Comparison of ENCODE assay signal across 12 mouse cellular contexts in the genomic region with DNA sequence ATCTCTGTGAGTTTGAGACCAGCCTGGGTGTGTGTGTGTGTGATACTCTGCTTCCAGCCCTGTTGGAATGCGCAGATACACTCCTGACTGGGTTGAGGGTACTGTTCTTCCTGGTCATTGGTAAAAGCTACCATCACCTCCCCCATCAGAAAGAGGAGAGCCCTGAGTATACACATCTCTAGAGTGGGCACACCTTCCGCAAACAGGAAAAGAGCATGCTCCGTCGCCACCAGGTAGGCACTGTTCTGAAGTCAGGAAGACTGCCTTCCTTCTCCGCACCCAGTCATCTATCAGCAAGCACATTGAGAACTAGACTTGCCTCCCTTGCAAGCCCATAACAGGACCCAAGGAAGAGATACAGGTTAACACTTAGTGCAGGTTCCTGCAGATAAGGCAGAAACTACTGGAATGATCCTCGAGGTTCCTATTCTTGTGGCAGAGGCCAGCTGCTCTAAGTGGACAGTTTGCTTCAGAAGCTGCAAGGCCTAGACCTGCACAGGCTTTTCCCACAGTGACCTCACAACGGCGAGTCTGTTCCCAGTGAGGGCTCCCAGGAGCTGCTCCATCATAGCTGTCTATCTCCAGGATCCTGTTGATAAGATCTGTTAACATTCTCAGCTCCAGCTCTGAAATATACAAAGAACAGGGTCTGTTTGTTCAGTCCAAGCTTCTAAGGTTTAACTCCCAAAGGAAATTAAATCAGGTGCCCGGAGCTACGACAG. TPM values are rescaled to one million over a fixed set of nuclear protein-coding genes. Genes with fewer than 3 reads are reported as not detected.
A peak's percentile ranks its signal among the peaks of the same experiment; 100 is the strongest.
DNase-seq lines count a peak whose midpoint lies in the region; ATAC-seq lines count a peak whose summit lies in the region.
"Had no signal": no experiment of that assay in that cellular context is flagged by ENCODE, and none has a peak within 500 bp of the region (broad histone marks: within the 10 kb centered on the region; RNA-seq: fewer than 3 reads in every experiment).

No protein-coding gene starts in this region.

- DNase-seq in heart, adult 8-10 months (ENCODE audit: low spot score), result no peak
- peak; percentile 24 for DNase-seq in NIH3T3 (ENCODE audit: low read depth)
- DNase-seq in hindbrain, embryonic 11.5 days (ENCODE audit: low spot score), result no peak
- DNase-seq in midbrain, embryonic 10.5 days (ENCODE audit: low spot score), result no peak
- no peak for DNase-seq in layer of hippocampus, adult 11-12 months (ENCODE audit: low spot score)
- no peak for DNase-seq in spleen, adult 12 weeks (ENCODE audit: low spot score)
- no peak for DNase-seq in kidney, postnatal 14 days
- DNase-seq: adrenal gland, postnatal 14 days; cerebellum, adult 11 months had no signal

- H3K27me3 ChIP-seq in heart, embryonic 12.5 days (replicated peaks), result no peaks in the 10 kb centered on the region
- no peaks in the 10 kb centered on the region for H3K27me3 ChIP-seq in hindbrain, embryonic 11.5 days (ENCODE audit: control insufficient read depth, insufficient read depth, low read length)
- no peaks in the 10 kb centered on the region for H3K27me3 ChIP-seq in midbrain, embryonic 10.5 days (ENCODE audit: low read depth, poor library complexity, severe bottlenecking)
- H3K27me3 ChIP-seq: liver, embryonic 12.5 days; Patski had no signal

- 0 out of 2 replicates have a peak overlapping the region, but pooled peaks have one; percentile 7 for H3K9ac ChIP-seq in heart, embryonic 12.5 days
- H3K9ac ChIP-seq in hindbrain, embryonic 11.5 days (ENCODE audit: low read depth, low read length), result no peak overlapping the region; the same call in 1 of the 2 replicates
- H3K9ac ChIP-seq: liver, embryonic 12.5 days had no signal

- no peak overlapping the region for H3K27ac ChIP-seq in heart, embryonic 12.5 days (ENCODE audit: poor library complexity, severe bottlenecking)
- H3K27ac ChIP-seq in hindbrain, embryonic 11.5 days (ENCODE audit: low read depth, low read length), result peak overlapping the region; percentile 51; the same call in 1 of the 2 replicates
- peak overlapping the region; percentile 71 for H3K27ac ChIP-seq in midbrain, embryonic 10.5 days (replicated peaks)
- H3K27ac ChIP-seq: liver, embryonic 12.5 days had no signal

- no peak overlapping the region for H3K4me2 ChIP-seq in heart, embryonic 12.5 days
- H3K4me2 ChIP-seq in hindbrain, embryonic 11.5 days (replicated peaks; ENCODE audit: low read depth, low read length), result no peak overlapping the region
- H3K4me2 ChIP-seq: liver, embryonic 12.5 days had no signal

- WGBS in heart, embryonic 12.5 days, result 66% methylated on average over 10 of the region's 10 CpGs
- 75% methylated on average over 10 of the region's 10 CpGs for WGBS in hindbrain, embryonic 11.5 days
- 79% methylated on average over 10 of the region's 10 CpGs for WGBS in midbrain, embryonic 10.5 days

- ATAC-seq in heart, embryonic 12.5 days (ENCODE audit: insufficient number of reproducible peaks, low FRiP score), result no peak
- ATAC-seq in hindbrain, embryonic 11.5 days (ENCODE audit: low FRiP score), result no peak
- ATAC-seq: liver, embryonic 12.5 days; Patski had no signal

- peaks cover 88% of the 10 kb centered on the region for H3K4me1 ChIP-seq in heart, embryonic 12.5 days (replicated peaks)
- H3K4me1 ChIP-seq in hindbrain, embryonic 11.5 days (replicated peaks; ENCODE audit: control insufficient read depth, insufficient read depth, low read length), result peaks cover 4% of the 10 kb centered on the region; the same call in 1 of the 2 replicates
- H3K4me1 ChIP-seq in midbrain, embryonic 10.5 days, result peaks cover 99% of the 10 kb centered on the region

- H3K4me3 ChIP-seq in heart, embryonic 12.5 days, result no peak overlapping the region
- no peak overlapping the region for H3K4me3 ChIP-seq in hindbrain, embryonic 11.5 days (ENCODE audit: low read depth, low read length)
- H3K4me3 ChIP-seq in midbrain, embryonic 10.5 days, result no peak overlapping the region
- H3K4me3 ChIP-seq: liver, embryonic 12.5 days had no signal

- H3K9me3 ChIP-seq in heart, embryonic 12.5 days (replicated peaks), result no peaks in the 10 kb centered on the region
- H3K9me3 ChIP-seq in hindbrain, embryonic 11.5 days (ENCODE audit: control insufficient read depth, low read length), result no peaks in the 10 kb centered on the region
- H3K9me3 ChIP-seq in midbrain, embryonic 10.5 days (replicated peaks), result no peaks in the 10 kb centered on the region
- H3K9me3 ChIP-seq: liver, embryonic 12.5 days had no signal

- H3K36me3 ChIP-seq in heart, embryonic 12.5 days, result peaks cover 26% of the 10 kb centered on the region
- 0 out of 2 replicates have a peak, but pooled peaks cover 2% of the 10 kb centered on the region for H3K36me3 ChIP-seq in hindbrain, embryonic 11.5 days (ENCODE audit: control insufficient read depth, insufficient read depth, low read length)
- peaks cover 72% of the 10 kb centered on the region for H3K36me3 ChIP-seq in midbrain, embryonic 10.5 days

RNA-seq across cellular contexts. Expression of gene Trim8, which starts 20.7 kb away (rescaled TPM):
- polyA plus RNA-seq in heart, embryonic 12.5 days (2016; fragmentation: Nextera tagmentation; extraction: Ambion mirVana), result 24.1 and 24.2 TPM in 2 replicates
- 10 to 100 TPM; 31.5 to 38.8 (median 37.6) TPM for total RNA-seq in heart, adult 8-10 months (2022)
- polyA plus RNA-seq in hindbrain, embryonic 11.5 days (2014; fragmentation: Nextera tagmentation; extraction: Ambion mirVana), result 28.4 and 30.6 TPM in 2 replicates
- polyA plus RNA-seq in midbrain, embryonic 10.5 days (2016; fragmentation: Nextera tagmentation; extraction: Ambion mirVana), result 24.6 and 27.8 TPM in 2 replicates
